ENCODE assay signal across 8 mouse cellular contexts in the genomic region with DNA sequence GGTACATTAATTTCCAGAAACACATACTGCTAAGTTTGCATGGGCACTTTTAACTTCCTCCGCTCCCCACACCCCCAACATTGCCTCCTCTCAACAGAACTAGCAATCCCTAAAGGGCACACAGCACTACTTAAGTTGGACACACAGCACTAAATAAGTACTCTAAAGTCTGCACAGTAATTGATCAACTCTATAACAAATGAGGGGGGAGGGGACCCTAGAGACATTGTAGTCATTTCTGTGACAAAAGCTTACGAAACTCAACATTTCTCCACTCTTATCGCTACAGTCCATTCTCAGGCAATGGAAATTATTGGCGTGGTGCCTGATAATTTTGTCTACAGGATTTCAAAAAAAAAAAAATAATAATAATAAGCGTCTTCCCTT. TPM values are rescaled to one million over a fixed set of nuclear protein-coding genes. Genes with fewer than 3 reads are reported as not detected.
DNase-seq lines count a peak whose midpoint lies in the region; ATAC-seq and TF ChIP-seq lines count a peak whose summit lies in the region.

No protein-coding gene starts in this region.

- H3K36me3 ChIP-seq in lung, embryonic 14.5 days (ENCODE audit: insufficient read depth), result no peaks in the 10 kb centered on the region; the same call in 1 of the 2 replicates
- peaks cover 18% of the 10 kb centered on the region for H3K36me3 ChIP-seq in heart, postnatal 0 days (replicated peaks; ENCODE audit: control insufficient read depth, insufficient read depth, low read length)

- H3K9me3 ChIP-seq in lung, embryonic 14.5 days (ENCODE audit: low read depth, low read length), result no peaks in the 10 kb centered on the region
- H3K9me3 ChIP-seq in heart, postnatal 0 days (replicated peaks; ENCODE audit: control insufficient read depth, low read length), result no peaks in the 10 kb centered on the region

- no peak for ATAC-seq in lung, embryonic 14.5 days (ENCODE audit: insufficient read depth)
- ATAC-seq in heart, postnatal 0 days (ENCODE audit: insufficient read depth, low read depth), result no peak

- peak overlapping the region; percentile 69; the same call in 1 of the 2 replicates for H3K27ac ChIP-seq in lung, embryonic 14.5 days (ENCODE audit: low read depth)
- H3K27ac ChIP-seq in cortical plate, adult 2 months (ENCODE audit: insufficient read depth, low read length), result peak overlapping the region; percentile 80
- peak overlapping the region; percentile 97 for H3K27ac ChIP-seq in heart, postnatal 0 days (ENCODE audit: low read depth)

- peak overlapping the region; percentile 53 for H3K4me3 ChIP-seq in lung, embryonic 14.5 days (ENCODE audit: low read depth, low read length)
- H3K4me3 ChIP-seq in cortical plate, adult 2 months (ENCODE audit: insufficient read depth, low read length), result peak overlapping the region; percentile 51
- H3K4me3 ChIP-seq in heart, postnatal 0 days (ENCODE audit: low read depth, low read length), result peak overlapping the region; percentile 80

- no peaks in the 10 kb centered on the region for H3K4me1 ChIP-seq in lung, embryonic 14.5 days (ENCODE audit: insufficient read depth)
- H3K4me1 ChIP-seq in cortical plate, adult 2 months (ENCODE audit: control insufficient read depth, insufficient read depth, low read length), result no peaks in the 10 kb centered on the region
- H3K4me1 ChIP-seq in heart, postnatal 0 days (ENCODE audit: control insufficient read depth, insufficient read depth), result peaks cover 27% of the 10 kb centered on the region; the same call in 1 of the 2 replicates

- no peak for TF ChIP-seq CTCF in lung, embryonic 14.5 days (IDR thresholded peaks at IDR 0.05; ENCODE audit: low read depth)
- no peak for TF ChIP-seq CTCF in cortical plate, adult 2 months (IDR thresholded peaks at IDR 0.05; ENCODE audit: extremely low read depth, insufficient read depth, low read length)
- no peak for TF ChIP-seq CTCF in heart, postnatal 0 days (IDR thresholded peaks at IDR 0.05; ENCODE audit: low read depth)

- peak overlapping the region; percentile 82 for H3K4me2 ChIP-seq in lung, embryonic 14.5 days
- H3K4me2 ChIP-seq in heart, postnatal 0 days (ENCODE audit: low read depth, low read length), result peak overlapping the region; percentile 73

- 7% methylated on average over 5 of the region's 5 CpGs for WGBS in lung, embryonic 14.5 days
- under 1% methylated on average over 5 of the region's 5 CpGs for WGBS in heart, postnatal 0 days

- no peaks in the 10 kb centered on the region for H3K27me3 ChIP-seq in lung, embryonic 14.5 days (ENCODE audit: insufficient read depth, low read length)
- H3K27me3 ChIP-seq in heart, postnatal 0 days (ENCODE audit: control insufficient read depth, insufficient read depth, low read length), result no peaks in the 10 kb centered on the region

- peak; percentile 67 for DNase-seq in lung, embryonic 14.5 days
- DNase-seq in lung, postnatal 14 days, result no peak
- no peak for DNase-seq in heart, postnatal 0 days (ENCODE audit: low spot score)
- peak; percentile 27 for DNase-seq in lung, postnatal 10 days
- DNase-seq in left cerebral cortex, adult 8-10 months (ENCODE audit: low spot score in 2 of 2), result no peak
- DNase-seq in ovary, postnatal 14 days (ENCODE audit: low spot score), result no peak
- no peak for DNase-seq in urinary bladder, postnatal 4 days (ENCODE audit: low spot score in 2 of 2)

- peak overlapping the region; percentile 74 for H3K9ac ChIP-seq in lung, embryonic 14.5 days
- H3K9ac ChIP-seq in heart, postnatal 0 days (replicated peaks; ENCODE audit: low read depth, low read length), result peak overlapping the region; percentile 91

- no peak for TF ChIP-seq EP300 in heart, postnatal 0 days (IDR thresholded peaks at IDR 0.05; ENCODE audit: low read depth)

- TF ChIP-seq POLR2A in cortical plate, adult 2 months (IDR thresholded peaks at IDR 0.05; ENCODE audit: extremely low read depth, insufficient read depth, low read length), result no peak

RNA-seq across cellular contexts. Expression of a gene that starts 0.8 kb away (rescaled TPM):
- polyA plus RNA-seq in lung, embryonic 14.5 days (2014; fragmentation: Nextera tagmentation; extraction: Ambion mirVana), result 20.5 and 21.2 TPM in 2 replicates
- 194 and 210 TPM in 2 replicates for polyA plus RNA-seq in cortical plate, adult 2 months (2012; rRNA removed)
- total RNA-seq in heart, postnatal 0 days (2014; rRNA removed; ENCODE audit: low replicate concordance), result 160 and 192 TPM in 2 replicates
- polyA plus RNA-seq in heart, postnatal 0 days (2015; fragmentation: Nextera tagmentation; extraction: Ambion mirVana), result 66.1 and 74.6 TPM in 2 replicates
- 100 to 1,000 TPM in 3 of 4 experiments, 10 to 100 TPM in 1; 85.9 to 113 (median 105) TPM for total RNA-seq in left cerebral cortex, adult 8-10 months (2022)

Comparison
In these comparisons a context has a peak if more than half of its experiments do, and no peak if none do; other contexts are left out.
1. DNase-seq: peak in lung, embryonic 14.5 days (single experiment) and lung, postnatal 10 days (single experiment); none in lung, postnatal 14 days (single experiment), heart, postnatal 0 days (single experiment), left cerebral cortex, adult 8-10 months (0 of 2), ovary, postnatal 14 days (single experiment) and urinary bladder, postnatal 4 days (0 of 2).
2. Peak in every context shown above with its lines, with median percentiles within 50 percentile points of each other: H3K27ac ChIP-seq and H3K4me3 ChIP-seq.